Mouse (Mus musculus): ENCODE data around the gene Gm11985. TPM values are rescaled to one million over a fixed set of nuclear protein-coding genes. Genes with fewer than 3 reads are reported as not detected.
"Not testable (repeated sequence)": the region's sequence is repeated elsewhere in the genome, so short reads cannot be mapped to it uniquely, and the experiment has no call there.

The Gm11985 gene
- not detected in 2 replicates for polyA plus RNA-seq (2016; fragmentation: Nextera tagmentation; extraction: Ambion mirVana)

- WGBS: 91% methylated on average over 13 of the region's 13 CpGs
- H3K4me3 ChIP-seq: no peak within 1 kb of the TSS
- H3K27ac ChIP-seq: no peak within 1 kb of the TSS
- no peaks in the 10 kb centered on the region for H3K36me3 ChIP-seq
- ATAC-seq (ENCODE audit: low FRiP score, low read depth): no peak
- no peak within 1 kb of the TSS for H3K9ac ChIP-seq
- no peak within 1 kb of the TSS for H3K4me2 ChIP-seq (replicated peaks)
- no peaks in the 10 kb centered on the region for H3K9me3 ChIP-seq
- no peaks in the 10 kb centered on the region for H3K27me3 ChIP-seq (replicated peaks)
- no peaks in the 10 kb centered on the region for H3K4me1 ChIP-seq
Observed at GRCm38 (mm10) chr11:7188469-7188868, at the start of gene Gm11985. Gm11985 (minus strand) TSS chr11:7188569.

GRCm38 (mm10) chr11:7237712-7238111 lies 49.3 kb upstream of the Gm11985 start:
- H3K27ac ChIP-seq: no peak overlapping the region
- 80% methylated on average over 6 of the region's 6 CpGs for WGBS

GRCm38 (mm10) chr11:7236751-7237150 lies 48.4 kb upstream of the Gm11985 start:
- Histone ChIP-seq H3K27ac (no peak overlapping the region), H3K4me3 (no peak overlapping the region), H3K36me3 (no peaks in the 10 kb centered on the region), H3K27me3 (replicated peaks) (no peaks in the 10 kb centered on the region), H3K9me3 (no peaks in the 10 kb centered on the region), H3K4me1 (no peaks in the 10 kb centered on the region), H3K4me2 (replicated peaks) (no peak overlapping the region), H3K9ac (no peak overlapping the region)
- no peak for ATAC-seq (ENCODE audit: low FRiP score, low read depth)
- 88% methylated on average over 2 of the region's 2 CpGs for WGBS

More at GRCm38 (mm10) chr11:7237712-7238111, 49.3 kb upstream of the Gm11985 start:
- ATAC-seq (ENCODE audit: low FRiP score, low read depth): no peak
- no peak overlapping the region for H3K4me2 ChIP-seq (replicated peaks)
- H3K27me3 ChIP-seq (replicated peaks): no peaks in the 10 kb centered on the region
- no peaks in the 10 kb centered on the region for H3K36me3 ChIP-seq
- H3K9me3 ChIP-seq: no peaks in the 10 kb centered on the region
- no peaks in the 10 kb centered on the region for H3K4me1 ChIP-seq
- H3K9ac ChIP-seq: no peak overlapping the region
- H3K4me3 ChIP-seq: no peak overlapping the region

GRCm38 (mm10) chr11:7234981-7235609 lies 46.7 kb upstream of the Gm11985 start:
- H3K27ac ChIP-seq: no peak overlapping the region
- no peaks in the 10 kb centered on the region for H3K36me3 ChIP-seq
- H3K9me3 ChIP-seq: no peaks in the 10 kb centered on the region
- no peaks in the 10 kb centered on the region for H3K4me1 ChIP-seq
- no peak overlapping the region for H3K9ac ChIP-seq
- ATAC-seq (ENCODE audit: low FRiP score, low read depth): no peak
- H3K4me2 ChIP-seq (replicated peaks): no peak overlapping the region
- H3K27me3 ChIP-seq (replicated peaks): no peaks in the 10 kb centered on the region
- H3K4me3 ChIP-seq: no peak overlapping the region
- 59% methylated on average over 3 of the region's 3 CpGs for WGBS

- H3K4me3 ChIP-seq: no peak overlapping the region
- no peaks in the 10 kb centered on the region for H3K27me3 ChIP-seq (replicated peaks)
- H3K4me2 ChIP-seq (replicated peaks): no peak overlapping the region
- no peak overlapping the region for H3K27ac ChIP-seq
- no peak for ATAC-seq (ENCODE audit: low FRiP score, low read depth)
- 82% methylated on average over 1 of the region's 1 CpGs for WGBS
- no peak overlapping the region for H3K9ac ChIP-seq
- no peaks in the 10 kb centered on the region for H3K4me1 ChIP-seq
- H3K9me3 ChIP-seq: no peaks in the 10 kb centered on the region
- no peaks in the 10 kb centered on the region for H3K36me3 ChIP-seq
Observed at GRCm38 (mm10) chr11:7234436-7234835, 46.1 kb upstream of the Gm11985 start.

- 87% methylated on average over 2 of the region's 2 CpGs for WGBS
- no peaks in the 10 kb centered on the region for H3K4me1 ChIP-seq
- no peak overlapping the region for H3K4me3 ChIP-seq
- H3K36me3 ChIP-seq: no peaks in the 10 kb centered on the region
- H3K9me3 ChIP-seq: no peaks in the 10 kb centered on the region
- H3K9ac ChIP-seq: no peak overlapping the region
- H3K27ac ChIP-seq: no peak overlapping the region
- no peak for ATAC-seq (ENCODE audit: low FRiP score, low read depth)
- H3K27me3 ChIP-seq (replicated peaks): no peaks in the 10 kb centered on the region
- H3K4me2 ChIP-seq (replicated peaks): no peak overlapping the region
Observed at GRCm38 (mm10) chr11:7233333-7233732, 45.0 kb upstream of the Gm11985 start.

GRCm38 (mm10) chr11:7231958-7232357 lies 43.6 kb upstream of the Gm11985 start:
- WGBS: 96% methylated on average over 4 of the region's 4 CpGs
- no peak for ATAC-seq (ENCODE audit: low FRiP score, low read depth)
- H3K4me2 ChIP-seq (replicated peaks): no peak overlapping the region

GRCm38 (mm10) chr11:7230000-7230399 lies 41.6 kb upstream of the Gm11985 start:
- no peak overlapping the region for H3K27ac ChIP-seq
- H3K4me1 ChIP-seq: no peaks in the 10 kb centered on the region
- H3K4me2 ChIP-seq (replicated peaks): no peak overlapping the region
- no peak for ATAC-seq (ENCODE audit: low FRiP score, low read depth)
- no peaks in the 10 kb centered on the region for H3K9me3 ChIP-seq
- no peaks in the 10 kb centered on the region for H3K27me3 ChIP-seq (replicated peaks)
- WGBS: 80% methylated on average over 4 of the region's 4 CpGs
- no peak overlapping the region for H3K9ac ChIP-seq
- H3K36me3 ChIP-seq: no peaks in the 10 kb centered on the region
- no peak overlapping the region for H3K4me3 ChIP-seq

More at GRCm38 (mm10) chr11:7231958-7232357, 43.6 kb upstream of the Gm11985 start:
- Histone ChIP-seq H3K9me3 (no peaks in the 10 kb centered on the region), H3K4me1 (no peaks in the 10 kb centered on the region), H3K27ac (no peak overlapping the region), H3K9ac (no peak overlapping the region), H3K36me3 (no peaks in the 10 kb centered on the region), H3K27me3 (replicated peaks) (no peaks in the 10 kb centered on the region), H3K4me3 (no peak overlapping the region)

- ATAC-seq (ENCODE audit: low FRiP score, low read depth): no peak
- no peaks in the 10 kb centered on the region for H3K27me3 ChIP-seq (replicated peaks)
- H3K4me2 ChIP-seq (replicated peaks): no peak overlapping the region
- no peak overlapping the region for H3K27ac ChIP-seq
- H3K4me3 ChIP-seq: no peak overlapping the region
- no peaks in the 10 kb centered on the region for H3K36me3 ChIP-seq
- no peaks in the 10 kb centered on the region for H3K9me3 ChIP-seq
- H3K4me1 ChIP-seq: no peaks in the 10 kb centered on the region
- no peak overlapping the region for H3K9ac ChIP-seq
- WGBS: 86% methylated on average over 4 of the region's 4 CpGs
Observed at GRCm38 (mm10) chr11:7228107-7228506, 39.7 kb upstream of the Gm11985 start.

- no peak overlapping the region for H3K4me2 ChIP-seq (replicated peaks)
- H3K27ac ChIP-seq: no peak overlapping the region
- H3K9me3 ChIP-seq: no peaks in the 10 kb centered on the region
- ATAC-seq (ENCODE audit: low FRiP score, low read depth): no peak
- H3K36me3 ChIP-seq: no peaks in the 10 kb centered on the region
- 82% methylated on average over 7 of the region's 7 CpGs for WGBS
- H3K27me3 ChIP-seq (replicated peaks): no peaks in the 10 kb centered on the region
- H3K9ac ChIP-seq: no peak overlapping the region
- H3K4me3 ChIP-seq: no peak overlapping the region
- no peaks in the 10 kb centered on the region for H3K4me1 ChIP-seq
Observed at GRCm38 (mm10) chr11:7226810-7227550, 38.6 kb upstream of the Gm11985 start.

GRCm38 (mm10) chr11:7226200-7226599 lies 37.8 kb upstream of the Gm11985 start:
- no peak overlapping the region for H3K4me3 ChIP-seq
- H3K36me3 ChIP-seq: no peaks in the 10 kb centered on the region
- H3K4me2 ChIP-seq (replicated peaks): no peak overlapping the region
- H3K27ac ChIP-seq: no peak overlapping the region
- H3K27me3 ChIP-seq (replicated peaks): no peaks in the 10 kb centered on the region
- ATAC-seq (ENCODE audit: low FRiP score, low read depth): no peak
- WGBS: 72% methylated on average over 2 of the region's 2 CpGs
- no peaks in the 10 kb centered on the region for H3K4me1 ChIP-seq
- H3K9ac ChIP-seq: no peak overlapping the region
- H3K9me3 ChIP-seq: no peaks in the 10 kb centered on the region

GRCm38 (mm10) chr11:7221826-7222225 lies 33.5 kb upstream of the Gm11985 start:
- not testable (repeated sequence) for H3K4me2 ChIP-seq (replicated peaks); ATAC-seq (ENCODE audit: low FRiP score, low read depth); H3K9ac ChIP-seq; H3K4me3 ChIP-seq; H3K27me3 ChIP-seq (replicated peaks); H3K36me3 ChIP-seq; H3K9me3 ChIP-seq; H3K4me1 ChIP-seq; H3K27ac ChIP-seq
- 76% methylated on average over 8 of the region's 8 CpGs for WGBS

- Histone ChIP-seq H3K36me3 (no peaks in the 10 kb centered on the region), H3K4me2 (replicated peaks) (no peak overlapping the region), H3K4me1 (peaks cover 29% of the 10 kb centered on the region), H3K4me3 (no peak overlapping the region), H3K27ac (no peak overlapping the region), H3K9me3 (no peaks in the 10 kb centered on the region), H3K27me3 (replicated peaks) (peaks cover 25% of the 10 kb centered on the region), H3K9ac (no peak overlapping the region)
- 11% methylated on average over 8 of the region's 8 CpGs for WGBS
- no peak for ATAC-seq (ENCODE audit: low FRiP score, low read depth)
Observed at GRCm38 (mm10) chr11:7215703-7216102, 27.3 kb upstream of the Gm11985 start.

All from neural tube, embryonic 12.5 days (tissue).